8 mouse cellular contexts compared by ENCODE assay signal in genomic region chr15:36892576-36893205, GRCm38 (mm10).
DNase-seq lines count a peak whose midpoint lies in the region; ATAC-seq lines count a peak whose summit lies in the region.

No protein-coding gene starts in this region.

- peak overlapping the region; percentile 41; the same call in 1 of the 2 replicates for H3K9ac ChIP-seq in heart, embryonic 13.5 days
- 0 out of 2 replicates have a peak overlapping the region, but pooled peaks have one; percentile 17 for H3K9ac ChIP-seq in midbrain, embryonic 12.5 days (replicated peaks)

- WGBS in heart, embryonic 13.5 days, result 14% methylated on average over 15 of the region's 15 CpGs
- WGBS in hindbrain, embryonic 10.5 days, result 7% methylated on average over 15 of the region's 15 CpGs
- WGBS in midbrain, embryonic 12.5 days, result 10% methylated on average over 15 of the region's 15 CpGs

- H3K4me1 ChIP-seq in heart, embryonic 13.5 days, result peaks cover 37% of the 10 kb centered on the region
- H3K4me1 ChIP-seq in hindbrain, embryonic 10.5 days (replicated peaks), result peaks cover 21% of the 10 kb centered on the region
- H3K4me1 ChIP-seq in midbrain, embryonic 12.5 days, result peaks cover 6% of the 10 kb centered on the region

- DNase-seq in heart, postnatal 36 days, result no peak
- DNase-seq in cerebellum, adult 8-10 months, result peak; percentile 69
- no peak for DNase-seq in hindbrain, embryonic 10.5 days (ENCODE audit: low spot score)
- no peak for DNase-seq in ovary, postnatal 14 days (ENCODE audit: low spot score)
- no peak for DNase-seq in frontal cortex, postnatal 10 days (ENCODE audit: low spot score in 2 of 2)
- DNase-seq in left cerebral cortex, postnatal 36 days (ENCODE audit: low spot score in 2 of 2), result no peak

- no peak for ATAC-seq in heart, embryonic 13.5 days (ENCODE audit: extremely low read depth, insufficient number of reproducible peaks, low FRiP score, low TSS enrichment)
- no peak for ATAC-seq in midbrain, embryonic 12.5 days (ENCODE audit: low FRiP score, low read depth)

- no peak overlapping the region for H3K4me3 ChIP-seq in heart, embryonic 13.5 days
- peak overlapping the region; percentile 27 for H3K4me3 ChIP-seq in hindbrain, embryonic 10.5 days
- H3K4me3 ChIP-seq in midbrain, embryonic 12.5 days, result no peak overlapping the region

- intact Hi-C loops in heart, postnatal 36 days (cut with DNase I), result no loop called here
- intact Hi-C loops in left cerebral cortex, postnatal 36 days (cut with DNase I), result no loop called here

- no peaks in the 10 kb centered on the region for H3K9me3 ChIP-seq in heart, embryonic 13.5 days
- H3K9me3 ChIP-seq in hindbrain, embryonic 10.5 days, result no peaks in the 10 kb centered on the region
- H3K9me3 ChIP-seq in midbrain, embryonic 12.5 days, result no peaks in the 10 kb centered on the region

- no peak overlapping the region for H3K27ac ChIP-seq in heart, embryonic 13.5 days (replicated peaks)
- no peak overlapping the region for H3K27ac ChIP-seq in hindbrain, embryonic 10.5 days
- H3K27ac ChIP-seq in midbrain, embryonic 12.5 days (replicated peaks), result no peak overlapping the region

- H3K36me3 ChIP-seq in heart, embryonic 13.5 days, result no peaks in the 10 kb centered on the region
- no peaks in the 10 kb centered on the region for H3K36me3 ChIP-seq in hindbrain, embryonic 10.5 days
- no peaks in the 10 kb centered on the region for H3K36me3 ChIP-seq in midbrain, embryonic 12.5 days

- peak overlapping the region; percentile 40 for H3K4me2 ChIP-seq in heart, embryonic 13.5 days
- peak overlapping the region; percentile 21 for H3K4me2 ChIP-seq in midbrain, embryonic 12.5 days (replicated peaks)

- no peaks in the 10 kb centered on the region for H3K27me3 ChIP-seq in heart, embryonic 13.5 days (replicated peaks)
- H3K27me3 ChIP-seq in hindbrain, embryonic 10.5 days (ENCODE audit: insufficient read depth, poor library complexity, severe bottlenecking), result peaks cover 35% of the 10 kb centered on the region
- peaks cover 27% of the 10 kb centered on the region for H3K27me3 ChIP-seq in midbrain, embryonic 12.5 days
